Mouse (Mus musculus): ENCODE measurements around the gene Lipo4.
"Not testable (repeated sequence)": the region's sequence is repeated elsewhere in the genome, so short reads cannot be mapped to it uniquely, and the experiment has no call there.

The Lipo4 gene

GRCm38 (mm10) chr19:33517680-33518079, at the start of gene Lipo4:
TSS of gene Lipo4 (minus strand) at chr19:33517780.
- no peak for DNase-seq (ENCODE audit: low spot score)

DNA sequence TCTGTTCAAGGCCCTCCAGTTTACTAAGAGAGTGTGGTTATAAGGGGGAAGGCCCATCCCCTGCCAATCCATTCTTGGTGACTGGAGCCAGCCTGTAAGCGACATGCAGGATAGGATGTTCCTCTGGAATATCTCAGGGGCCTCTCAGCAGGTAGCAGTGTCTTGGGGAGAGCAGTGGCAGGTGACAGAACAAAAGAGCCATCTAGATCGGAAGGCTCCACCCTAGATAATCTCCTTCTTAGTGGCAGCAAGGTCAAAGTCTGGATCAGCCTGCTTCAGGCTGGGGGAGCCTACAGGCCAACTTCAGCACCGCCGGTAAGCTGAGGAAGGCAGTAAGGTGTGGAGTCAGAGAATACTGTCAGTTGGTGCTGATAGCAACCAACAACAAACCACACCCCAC, 61.2 kb downstream of the Lipo4 start:
- not testable (repeated sequence) for DNase-seq (ENCODE audit: low spot score)

GRCm38 (mm10) chr19:33453725-33454124, 63.9 kb downstream of the Lipo4 start:
- DNase-seq (ENCODE audit: low spot score) = no peak
